Mouse (Mus musculus) heart, embryonic 14.5 days (tissue): Measurements from ENCODE around the gene Ugt2a2. TPM values are rescaled to one million over a fixed set of nuclear protein-coding genes. Genes with fewer than 3 reads are reported as not detected.
"Not testable (repeated sequence)": the region's sequence is repeated elsewhere in the genome, so short reads cannot be mapped to it uniquely, and the experiment has no call there.

ENCODE experiments used
- ATAC-seq: fragments of 200-750 bp; cut with Nextera tagmentation; 2 replicates; pipeline ENCODE4 v1.8.0; 2017; ENCODE audit warnings: low read depth, moderate TSS enrichment; ENCODE audit not compliant: insufficient number of reproducible peaks, insufficient read depth, low FRiP score
- H3K27ac ChIP-seq, 2 experiments: fragments of 200-500 bp in 1 of 2; fragments of 300-500 bp in 1 of 2; sonication (generic) in 1 of 2; replicated peaks in 1 of 2; 2 replicates each; pipeline ENCODE4 v1.5.1; 2012 to 2014; ENCODE audit warnings: low read depth in 2 of 2, low read length in 2 of 2, control low read depth in 1 of 2, mild to moderate bottlenecking in 1 of 2, mixed read lengths in 1 of 2; ENCODE audit not compliant: control insufficient read depth in 1 of 2, insufficient read depth in 1 of 2
- H3K27me3 ChIP-seq: fragments of 300-500 bp; sonication (generic); 2 replicates; pipeline ENCODE4 v1.6.1; 2014; ENCODE audit warnings: mild to moderate bottlenecking, low read length, control low read depth; ENCODE audit not compliant: control insufficient read depth, insufficient read depth
- H3K36me3 ChIP-seq: fragments of 300-500 bp; sonication (generic); 2 replicates; pipeline ENCODE4 v1.6.1; 2014; ENCODE audit warnings: mild to moderate bottlenecking, control low read depth, low read length, mixed read lengths; ENCODE audit not compliant: control insufficient read depth, insufficient read depth
- H3K4me1 ChIP-seq, 2 experiments: fragments of 200-500 bp in 1 of 2; fragments of 300-500 bp in 1 of 2; sonication (generic) in 1 of 2; 2 replicates each; pipeline ENCODE4 v1.6.1; 2012 to 2014; ENCODE audit warnings: low read length in 2 of 2, control low read depth in 1 of 2, mixed read lengths in 1 of 2; ENCODE audit not compliant: control insufficient read depth in 2 of 2, insufficient read depth in 2 of 2
- H3K4me2 ChIP-seq: fragments of 300-500 bp; sonication (generic); 2 replicates; pipeline ENCODE4 v1.6.1; 2014; ENCODE audit warnings: mild to moderate bottlenecking, low read length
- H3K4me3 ChIP-seq, 2 experiments: fragments of 200-500 bp in 1 of 2; fragments of 300-500 bp in 1 of 2; sonication (generic) in 1 of 2; 2 replicates each; pipeline ENCODE4 v1.5.1; 2012 to 2014; ENCODE audit warnings: low read length in 2 of 2, mild to moderate bottlenecking in 2 of 2, control low read depth in 1 of 2, low read depth in 1 of 2, moderate library complexity in 1 of 2; ENCODE audit not compliant: control insufficient read depth in 1 of 2, insufficient read depth in 1 of 2
- H3K9ac ChIP-seq: fragments of 300-500 bp; sonication (generic); 2 replicates; pipeline ENCODE4 v1.6.1; 2014; ENCODE audit warnings: mild to moderate bottlenecking, low read length
- H3K9me3 ChIP-seq: fragments of 300-500 bp; sonication (generic); 2 replicates; pipeline ENCODE4 v1.6.1; 2016; ENCODE audit warnings: low read length, control low read depth; ENCODE audit not compliant: control insufficient read depth
- whole genome bisulfite sequencing: fragments of 180-500 bp; shearing (Covaris S2); extraction: QIAGEN DNeasy Blood & Tissue Kit; methylation state at CpG from one replicate; pipeline ENCODE4 v1.1.7; 2014; 5-methylcytosine and 5-hydroxymethylcytosine counted together
- polyA plus RNA-seq: library from polyadenylated mRNA; unstranded; fragments of >200 nt; fragmentation: Nextera tagmentation; extraction: Ambion mirVana; gene quantifications from 2 replicates; pipeline ENCODE4 v1.2.1, GENCODE M21; 2014

Ugt2a2 gene
- not detected in 2 replicates for polyA plus RNA-seq

DNA sequence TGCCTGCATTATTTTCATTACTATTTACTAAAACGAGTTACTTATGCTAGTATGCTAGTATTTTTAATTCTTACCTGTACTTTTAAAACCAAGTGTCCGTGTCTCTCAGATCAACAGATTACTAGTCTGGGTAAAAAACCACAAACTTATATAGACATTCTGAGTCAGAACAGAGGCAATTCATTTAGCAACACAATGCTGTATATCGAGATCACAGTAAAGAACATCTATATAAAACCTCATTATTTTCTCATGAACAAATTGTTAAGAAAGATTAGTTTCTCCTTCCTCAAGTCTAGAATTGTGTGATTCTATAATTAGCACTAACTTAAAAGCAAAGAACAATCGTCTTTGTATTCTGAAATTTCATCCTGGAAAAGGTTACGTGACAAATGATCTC lies at the start of gene Ugt2a2:
Gene Ugt2a2 (minus strand): TSS at position 101 of the 400 bp plus-strand sequence.
- H3K9ac ChIP-seq, result no peak within 1 kb of the TSS
- WGBS, result 70% methylated on average over 5 of the region's 5 CpGs
- H3K4me2 ChIP-seq, result no peak within 1 kb of the TSS
- no peak within 1 kb of the TSS for H3K27ac ChIP-seq
- no peaks in the 10 kb centered on the region for H3K9me3 ChIP-seq
- H3K4me1 ChIP-seq, result no peaks in the 10 kb centered on the region
- no peak within 1 kb of the TSS for H3K4me3 ChIP-seq
- H3K36me3 ChIP-seq, result no peaks in the 10 kb centered on the region
- no peaks in the 10 kb centered on the region for H3K27me3 ChIP-seq
- no peak for ATAC-seq

DNA sequence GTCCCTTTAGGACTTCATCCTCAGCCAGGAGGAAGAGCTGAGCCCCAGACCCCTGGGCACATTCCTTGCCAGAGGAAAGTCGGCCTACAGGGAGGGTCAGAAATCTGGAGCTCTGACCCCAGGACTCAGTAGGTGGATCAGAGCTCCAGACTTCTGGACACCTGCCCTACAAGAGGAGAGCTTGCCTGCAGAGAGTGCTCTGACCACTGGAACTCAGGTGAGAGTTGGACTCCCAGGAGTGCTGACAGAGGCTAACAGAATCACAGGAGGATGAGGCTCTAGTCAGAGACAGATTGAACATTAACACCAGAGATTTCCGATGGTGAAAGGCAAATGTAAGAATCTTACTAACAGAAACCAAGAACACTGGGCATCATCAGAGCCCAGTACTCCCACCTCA lies 41.5 kb upstream of the Ugt2a2 start:
- not testable (repeated sequence) for H3K27ac ChIP-seq, H3K9me3 ChIP-seq, H3K4me3 ChIP-seq, H3K4me2 ChIP-seq, H3K36me3 ChIP-seq, H3K9ac ChIP-seq, H3K27me3 ChIP-seq, ATAC-seq, H3K4me1 ChIP-seq
- 81% methylated on average over 2 of the region's 2 CpGs for WGBS

DNA sequence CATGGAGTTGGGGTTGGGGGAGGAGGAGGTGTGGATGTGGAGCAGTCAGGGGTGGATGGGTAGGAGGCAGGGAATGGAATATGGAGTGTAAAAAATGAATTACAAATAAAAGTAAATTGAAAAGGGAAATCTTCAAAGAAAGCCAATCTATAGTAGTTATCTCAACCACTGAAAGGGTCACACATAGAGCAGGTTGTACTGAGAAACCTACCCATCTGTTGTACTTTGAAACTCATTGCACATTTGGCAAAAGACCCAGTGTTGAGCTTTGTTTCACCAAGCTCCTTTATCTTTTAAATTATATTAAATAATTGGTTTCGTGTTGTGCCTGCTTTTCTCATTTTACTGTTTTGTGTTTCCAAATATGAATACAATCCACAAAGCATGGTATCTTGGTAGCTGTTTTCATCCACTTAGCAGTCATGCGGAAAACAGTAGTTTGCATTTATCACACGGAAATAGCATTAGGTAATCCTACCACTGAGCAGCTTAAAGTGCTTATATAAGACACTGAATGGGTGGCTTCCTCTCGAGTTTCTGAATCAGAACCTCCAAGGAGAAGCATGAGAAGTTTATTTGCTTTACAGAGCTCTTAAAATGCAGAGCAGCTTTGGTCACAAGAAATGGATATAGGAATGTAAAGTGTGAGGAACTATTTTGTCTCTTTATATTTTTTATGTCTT lies 23.9 kb upstream of the Ugt2a2 start:
- Histone ChIP-seq H3K27ac (no peak overlapping the region), H3K4me3 (no peak overlapping the region), H3K36me3 (no peaks in the 10 kb centered on the region), H3K27me3 (no peaks in the 10 kb centered on the region), H3K9me3 (no peaks in the 10 kb centered on the region), H3K4me1 (no peaks in the 10 kb centered on the region), H3K9ac (no peak overlapping the region), H3K4me2 (no peak overlapping the region)
- no peak for ATAC-seq
- 55% methylated on average over 4 of the region's 4 CpGs for WGBS

DNA sequence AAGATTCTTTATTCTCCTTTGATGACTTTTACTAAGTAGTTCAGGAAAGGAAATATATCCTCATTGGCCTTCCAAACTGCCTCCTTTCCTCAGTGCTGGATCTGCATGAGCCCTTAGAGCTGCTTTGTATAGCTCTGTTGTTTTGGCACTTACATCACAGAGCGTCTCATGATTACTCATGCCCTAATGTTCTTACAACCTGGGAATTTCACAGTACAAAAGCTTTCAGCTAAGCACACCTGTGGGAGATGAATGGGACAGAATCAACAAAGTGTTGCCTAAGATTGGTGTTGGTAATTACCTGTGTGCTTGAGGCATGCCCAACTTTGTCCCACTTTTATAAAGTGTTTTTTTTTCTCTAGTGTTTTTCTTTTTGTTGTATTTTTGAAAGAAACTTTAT lies 20.6 kb upstream of the Ugt2a2 start:
- no peak overlapping the region for H3K9ac ChIP-seq
- H3K36me3 ChIP-seq, result no peaks in the 10 kb centered on the region
- no peaks in the 10 kb centered on the region for H3K9me3 ChIP-seq
- no peak overlapping the region for H3K4me2 ChIP-seq
- H3K27ac ChIP-seq, result no peak overlapping the region
- H3K4me1 ChIP-seq, result no peaks in the 10 kb centered on the region
- 83% methylated on average over 1 of the region's 1 CpGs for WGBS
- no peak overlapping the region for H3K4me3 ChIP-seq
- H3K27me3 ChIP-seq, result no peaks in the 10 kb centered on the region
- ATAC-seq, result no peak

DNA sequence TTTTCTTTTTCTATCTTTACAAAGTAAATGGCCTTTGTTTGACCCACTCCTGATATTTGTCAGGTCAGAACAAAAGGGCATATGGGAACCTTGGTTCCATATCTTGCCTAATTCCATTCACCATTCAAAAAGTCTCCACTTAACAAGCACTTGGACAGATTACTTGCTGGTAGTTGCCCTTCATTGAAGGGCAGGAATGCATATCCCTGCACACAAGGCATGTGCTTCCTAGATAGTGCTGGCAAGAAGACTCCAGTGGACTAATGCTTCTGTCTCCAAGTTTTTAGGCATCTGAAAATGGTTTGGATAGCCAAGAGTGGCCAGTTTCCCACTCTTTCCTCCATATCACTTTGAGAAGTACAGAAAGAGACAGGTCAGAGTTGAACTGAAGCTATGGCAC lies 17.3 kb upstream of the Ugt2a2 start:
- ATAC-seq, result no peak
- H3K4me3 ChIP-seq, result no peak overlapping the region
- no peak overlapping the region for H3K27ac ChIP-seq

DNA sequence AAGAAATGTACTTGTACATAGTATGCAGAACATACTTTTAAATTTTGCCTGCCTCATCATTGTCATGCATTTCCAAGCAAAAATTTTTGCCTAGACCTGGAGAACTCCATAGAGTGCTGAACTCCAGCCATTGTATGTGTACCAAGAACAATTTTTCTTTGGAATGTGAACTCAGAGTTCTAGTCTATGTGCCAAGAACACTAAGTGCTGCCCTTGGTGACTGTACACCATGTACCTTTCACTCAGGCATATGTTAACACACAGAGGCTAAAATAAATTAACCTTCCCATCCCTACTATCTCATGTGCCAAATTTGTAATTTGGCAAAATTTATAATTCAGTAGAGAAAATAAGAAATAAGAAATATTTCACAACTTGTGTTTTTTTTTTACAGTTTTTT lies 16.9 kb upstream of the Ugt2a2 start:
- Histone ChIP-seq H3K9me3 (no peaks in the 10 kb centered on the region), H3K27ac (no peak overlapping the region), H3K4me2 (no peak overlapping the region), H3K4me3 (no peak overlapping the region), H3K4me1 (no peaks in the 10 kb centered on the region), H3K27me3 (no peaks in the 10 kb centered on the region), H3K36me3 (no peaks in the 10 kb centered on the region), H3K9ac (no peak overlapping the region)
- no peak for ATAC-seq

More for the DNA sequence above, 17.3 kb upstream of the Ugt2a2 start:
- H3K4me1 ChIP-seq, result no peaks in the 10 kb centered on the region
- H3K4me2 ChIP-seq, result no peak overlapping the region
- H3K9me3 ChIP-seq, result no peaks in the 10 kb centered on the region
- H3K27me3 ChIP-seq, result no peaks in the 10 kb centered on the region
- H3K36me3 ChIP-seq, result no peaks in the 10 kb centered on the region
- H3K9ac ChIP-seq, result no peak overlapping the region

DNA sequence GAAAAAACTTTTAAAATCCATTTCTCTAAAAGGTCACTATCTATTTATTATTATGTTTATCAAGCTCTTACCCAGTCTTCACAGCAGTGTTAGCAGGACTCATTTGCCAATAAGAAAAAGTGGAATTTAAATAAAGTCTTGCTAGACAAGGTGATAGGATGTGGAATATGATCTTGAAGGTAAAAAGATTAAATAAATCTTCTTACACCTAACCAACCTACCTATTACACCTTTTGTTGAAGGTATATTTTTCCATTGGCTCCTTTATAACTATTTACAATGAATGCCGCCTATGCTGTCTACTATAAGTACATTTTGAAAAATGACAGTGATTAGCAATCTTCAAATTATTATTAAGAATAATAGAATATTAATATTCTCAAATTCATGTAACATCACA lies 8.7 kb upstream of the Ugt2a2 start, which contains the start of gene Ugt2a1:
Gene Ugt2a1 (minus strand): TSS at position 101 of the 400 bp plus-strand sequence.
- Histone ChIP-seq H3K4me2 (no peak within 1 kb of the TSS), H3K36me3 (no peaks in the 10 kb centered on the region), H3K4me3 (no peak within 1 kb of the TSS), H3K27me3 (no peaks in the 10 kb centered on the region), H3K9me3 (no peaks in the 10 kb centered on the region), H3K4me1 (no peaks in the 10 kb centered on the region), H3K27ac (no peak within 1 kb of the TSS), H3K9ac (no peak within 1 kb of the TSS)
- no peak for ATAC-seq
- 76% methylated on average over 1 of the region's 1 CpGs for WGBS

DNA sequence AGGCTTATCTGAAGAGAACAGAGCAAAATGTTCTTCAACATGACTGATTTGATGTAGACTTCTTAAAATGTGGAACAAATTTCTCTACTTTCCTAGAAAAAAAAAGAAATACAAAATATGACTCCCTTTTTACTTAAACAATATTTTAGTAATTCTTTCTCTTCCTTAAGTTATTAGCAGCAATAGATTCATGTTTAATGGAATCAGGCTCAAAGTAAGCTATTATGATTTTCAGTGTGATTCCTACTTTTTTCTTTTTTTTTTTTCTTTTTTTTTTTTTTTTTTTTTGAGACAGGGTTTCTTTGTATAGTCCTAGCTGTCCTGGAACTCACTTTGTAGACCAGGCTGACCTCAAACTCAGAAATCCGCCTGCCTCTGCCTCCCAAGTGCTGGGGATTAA lies 4.6 kb upstream of the Ugt2a2 start, which contains the start of gene Gm43638:
Gene Gm43638 (minus strand): TSS at position 101 of the 400 bp plus-strand sequence.
- H3K4me3 ChIP-seq, H3K9ac ChIP-seq, H3K36me3 ChIP-seq, H3K27me3 ChIP-seq, H3K4me2 ChIP-seq, H3K4me1 ChIP-seq, H3K9me3 ChIP-seq, ATAC-seq, H3K27ac ChIP-seq: not testable (repeated sequence)
- 79% methylated on average over 1 of the region's 1 CpGs for WGBS
